Mouse (Mus musculus) kidney, postnatal 25 days (tissue): ENCODE measurements at regions not wholly inside any gene's neighbourhood (a gene's known extent, or its start where the extent isn't known, plus 50 kb on each side); places are given as distances from the start of the nearest gene placed in this dataset.
A peak's percentile ranks its signal among the peaks of the same experiment; 100 is the strongest.

Experiments
- DNase-seq, 2 experiments: peaks; one replicate each; pipeline ENCODE4 v3.0.0; 2021; ENCODE audit warnings: mixed read lengths in 2 of 2

- DNase-seq, result no peak
Observed at GRCm38 (mm10) chr13:101884752-101885151, 116.7 kb upstream of the Pik3r1 start.

GRCm38 (mm10) chr13:101891473-101891872, 123.5 kb upstream of the Pik3r1 start:
- DNase-seq, result no peak

- DNase-seq, result no peak
Observed at GRCm38 (mm10) chr13:101893035-101893600, 125.1 kb upstream of the Pik3r1 start.

DNA sequence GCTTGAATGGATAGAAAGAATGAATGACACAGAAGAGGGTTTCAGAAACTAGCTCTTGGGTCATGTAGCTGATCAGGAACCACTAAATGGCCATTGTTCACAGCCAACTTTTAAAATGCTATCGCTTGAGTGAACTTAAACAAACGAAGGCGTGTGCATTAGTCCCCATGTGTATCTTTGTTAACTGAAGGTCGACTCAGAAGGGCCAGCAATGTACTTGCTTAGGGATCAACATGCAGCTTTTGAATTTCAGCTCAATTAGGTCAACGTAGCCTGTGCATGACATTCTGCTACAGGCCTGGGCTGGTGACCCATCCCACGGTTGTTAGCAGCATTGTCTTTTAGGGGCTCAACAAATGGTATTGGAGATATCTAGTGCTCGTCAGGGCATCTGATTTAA, 127.1 kb upstream of the Pik3r1 start:
- no peak for DNase-seq

GRCm38 (mm10) chr13:101895686-101896085, 127.7 kb upstream of the Pik3r1 start:
- no peak for DNase-seq

DNA sequence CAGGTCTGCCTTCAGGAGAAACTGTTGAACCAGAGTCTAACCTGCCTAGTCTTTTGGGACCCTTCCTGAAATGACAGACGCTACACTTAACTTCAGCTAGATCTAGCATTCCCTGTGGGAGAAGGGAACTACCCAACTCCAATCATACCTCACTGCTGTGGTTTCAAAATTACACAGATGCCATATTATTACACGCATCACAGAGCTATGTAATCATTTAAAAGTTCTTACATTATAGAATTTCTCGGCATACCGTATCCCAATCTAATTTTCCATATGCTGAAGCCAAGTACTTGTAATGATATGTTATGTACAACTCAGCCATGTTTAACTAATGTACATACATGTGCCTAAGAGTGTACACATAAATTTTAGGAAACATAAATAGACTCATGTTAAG, 128.9 kb upstream of the Pik3r1 start:
- no peak for DNase-seq

DNA sequence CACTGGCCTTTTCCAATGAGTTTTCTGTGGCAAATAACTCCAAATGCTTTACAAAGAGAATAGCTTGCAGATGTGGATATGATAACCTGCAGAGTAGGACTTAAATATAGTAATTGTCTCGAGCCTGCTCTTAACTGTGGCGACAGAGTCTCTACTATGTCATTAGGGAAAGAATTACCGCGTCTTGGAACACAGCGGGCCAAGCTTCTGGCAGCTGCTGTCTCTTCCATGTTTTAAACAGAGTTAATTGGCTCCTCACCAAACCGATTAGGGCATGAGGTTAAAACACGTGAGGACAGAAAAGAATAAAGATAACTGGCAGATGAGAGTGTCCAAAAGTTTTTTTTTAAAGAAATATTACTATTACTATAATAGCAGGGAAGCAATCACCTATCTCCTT, 134.2 kb upstream of the Pik3r1 start:
- DNase-seq, result no peak

DNA sequence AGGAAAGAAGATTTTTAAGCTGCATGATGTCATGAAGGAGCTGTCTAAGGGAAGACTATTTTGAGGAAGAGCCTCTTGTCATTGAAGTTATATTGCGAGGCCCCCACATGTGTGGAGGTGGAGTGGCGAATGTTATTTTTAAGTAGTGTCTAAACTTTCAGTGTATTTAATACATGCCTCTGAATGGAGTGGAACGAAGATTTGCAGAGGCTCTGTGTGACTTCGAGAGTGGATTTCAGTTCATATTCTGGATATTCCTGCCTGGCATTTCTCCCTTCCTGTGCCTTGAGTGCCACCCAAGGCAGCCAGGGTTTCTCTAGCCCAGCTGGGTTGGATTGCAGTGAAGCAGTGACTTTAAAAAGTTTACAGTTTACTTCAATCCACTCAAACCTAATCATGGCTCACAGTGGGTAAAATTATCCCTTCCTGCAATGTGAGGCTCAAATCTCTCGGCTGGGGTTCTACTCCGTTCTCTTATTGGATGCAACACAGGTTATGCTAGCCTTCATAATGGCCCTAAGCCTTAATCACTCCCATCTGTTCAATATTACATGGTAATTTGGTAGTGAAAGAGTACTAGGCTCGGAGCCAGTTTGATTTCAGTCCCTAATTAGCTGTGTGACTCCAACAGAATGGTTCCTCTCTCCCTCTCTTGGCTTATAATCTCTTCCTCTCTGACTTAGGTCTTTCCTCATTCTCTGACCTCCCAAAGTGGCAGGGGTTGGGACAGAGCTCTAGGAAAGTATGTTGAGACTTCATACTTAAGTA, 138.1 kb upstream of the Pik3r1 start:
- no peak for DNase-seq

GRCm38 (mm10) chr13:101909026-101909425, 141.0 kb upstream of the Pik3r1 start:
- DNase-seq, result no peak

GRCm38 (mm10) chr13:101910687-101911086, 142.7 kb upstream of the Pik3r1 start:
- DNase-seq, result no peak

DNA sequence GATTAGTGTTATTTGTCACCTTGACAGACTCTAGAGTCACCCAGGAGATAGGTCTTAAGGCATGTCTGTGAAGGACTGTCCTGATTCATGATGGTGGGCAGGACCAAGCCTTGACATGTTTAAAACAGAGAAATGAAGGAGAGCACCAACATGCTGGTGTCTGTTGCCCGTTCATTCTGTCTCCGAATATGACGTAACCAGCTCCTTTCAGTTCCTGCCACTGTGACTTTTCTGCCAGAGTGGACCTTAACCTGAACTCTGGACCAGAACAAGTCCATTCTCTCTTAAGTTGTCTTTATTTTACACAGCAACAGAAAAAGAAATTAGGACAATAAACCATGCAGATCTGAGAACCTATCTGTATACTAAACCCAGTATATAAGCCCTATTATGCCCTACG, 146.1 kb upstream of the Pik3r1 start:
- DNase-seq, result no peak

GRCm38 (mm10) chr13:101914691-101915541, 146.9 kb upstream of the Pik3r1 start:
- peak in 1 of 2 experiments; percentile 25 for DNase-seq

GRCm38 (mm10) chr13:101915542-101915941, 147.5 kb upstream of the Pik3r1 start:
- DNase-seq, result no peak

DNA sequence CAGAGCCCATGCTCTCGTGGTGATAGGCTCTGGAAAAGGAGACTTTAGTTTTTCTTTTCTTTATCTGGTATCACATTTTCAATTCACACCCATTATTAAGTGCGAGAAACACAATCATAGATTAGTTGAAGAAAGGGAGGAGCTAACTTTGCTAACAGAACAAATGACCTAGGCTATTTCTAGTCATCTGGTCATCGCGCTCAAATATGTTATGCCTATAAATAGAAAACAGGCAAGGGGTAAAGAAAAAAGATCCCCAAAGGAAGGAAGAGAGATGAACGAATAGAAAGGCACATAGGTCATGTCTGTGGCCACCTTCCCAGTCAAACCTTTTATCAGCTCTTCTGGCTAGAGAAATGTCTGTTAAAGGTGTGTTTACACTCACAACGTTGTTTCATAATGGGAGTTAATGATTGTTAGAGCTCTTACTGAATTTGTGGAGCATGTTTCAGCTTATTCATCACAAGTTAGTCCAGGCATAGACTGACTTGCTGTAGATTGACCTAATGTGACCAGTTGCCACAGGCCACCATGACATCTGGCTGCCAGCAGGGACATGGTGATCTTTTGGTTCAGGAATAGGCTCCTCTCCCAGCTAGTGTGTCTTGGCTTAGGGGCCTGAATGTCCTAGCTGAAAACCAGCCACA, 148.1 kb upstream of the Pik3r1 start:
- peak in 1 of 2 experiments; percentile 45 for DNase-seq

DNA sequence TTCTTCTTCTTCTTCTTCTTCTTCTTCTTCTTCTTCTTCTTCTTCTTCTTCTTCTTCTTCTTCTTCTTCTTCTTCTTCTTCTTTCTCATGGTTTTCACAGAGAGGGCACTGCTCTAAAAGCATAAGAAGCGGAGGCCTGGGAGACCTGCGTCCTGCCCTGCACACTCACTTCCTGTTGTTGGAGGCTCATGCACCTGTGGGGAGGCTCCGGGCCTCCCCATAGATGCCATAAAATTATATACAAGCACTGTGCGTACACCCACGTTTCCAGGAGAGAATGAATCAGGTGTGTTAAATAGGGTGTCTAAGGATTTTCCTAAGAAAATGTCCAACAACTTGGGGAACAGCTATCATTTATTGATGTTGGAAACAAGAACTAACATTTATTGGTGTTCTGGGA, 148.9 kb upstream of the Pik3r1 start:
- no peak for DNase-seq

- DNase-seq, result no peak
Observed at GRCm38 (mm10) chr13:101918185-101918584, 150.2 kb upstream of the Pik3r1 start.

- peak; percentile 29 to 61 for DNase-seq
Observed at GRCm38 (mm10) chr13:101919266-101919665, 151.2 kb upstream of the Pik3r1 start.

DNA sequence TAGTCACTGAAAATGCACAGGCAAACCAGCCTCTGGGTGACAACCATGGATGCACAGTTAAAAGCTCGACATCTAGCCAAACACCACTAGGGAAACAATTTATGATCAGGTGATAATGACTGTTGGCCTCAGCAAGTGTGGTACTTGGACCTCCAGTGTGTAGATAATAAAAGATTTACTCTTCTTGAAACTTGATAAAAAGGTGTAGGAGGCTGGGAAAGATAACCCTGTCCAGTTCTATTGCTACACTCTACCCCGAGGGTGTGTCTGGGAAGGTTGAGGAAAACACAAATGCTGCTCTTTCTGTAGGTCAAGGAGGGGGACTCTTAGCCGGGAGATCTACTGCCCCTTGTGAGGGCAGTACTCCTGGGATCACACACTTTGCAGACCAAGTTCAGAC, 152.4 kb upstream of the Pik3r1 start:
- no peak for DNase-seq

- DNase-seq, result no peak
Observed at GRCm38 (mm10) chr13:101924637-101925036, 156.6 kb upstream of the Pik3r1 start.

GRCm38 (mm10) chr13:101931264-101931663, 163.2 kb upstream of the Pik3r1 start:
- DNase-seq, result no peak

DNA sequence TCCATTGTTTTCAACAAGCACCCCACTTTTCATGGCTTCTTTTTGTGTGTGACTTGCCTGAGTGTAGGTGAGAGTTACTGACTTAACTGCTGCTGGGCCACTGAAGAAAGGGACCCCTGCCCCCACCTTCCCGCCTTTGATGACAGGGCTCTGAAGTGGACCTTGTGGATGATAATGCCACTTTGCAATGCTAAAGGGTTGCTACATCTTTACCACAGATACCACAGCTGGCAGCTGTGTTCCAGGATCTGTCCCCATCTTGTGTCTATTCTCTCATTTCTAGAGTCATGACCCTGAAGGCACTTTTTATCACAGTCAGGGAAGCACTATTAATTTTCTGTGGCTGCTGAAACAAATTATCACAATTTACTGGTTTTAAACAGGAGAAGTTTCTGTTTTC, 163.9 kb upstream of the Pik3r1 start:
- DNase-seq, result no peak

- DNase-seq, result no peak
Observed at GRCm38 (mm10) chr13:101935843-101936242, 167.8 kb upstream of the Pik3r1 start.

- DNase-seq, result no peak
Observed at GRCm38 (mm10) chr13:101954521-101954920, 186.5 kb upstream of the Pik3r1 start.
